Mouse (Mus musculus) CH12.LX (cell line): Measurements from ENCODE around the gene Asnsd1. TPM values are rescaled to one million over a fixed set of nuclear protein-coding genes. Genes with fewer than 3 reads are reported as not detected.
"Not testable (repeated sequence)": the region's sequence is repeated elsewhere in the genome, so short reads cannot be mapped to it uniquely, and the experiment has no call there.

Source experiments
- DNase-seq: peaks from one replicate; pipeline ENCODE4 v3.0.0-alpha.2; 2013; ENCODE audit errors: extremely low read depth
- H3K27ac ChIP-seq: 2 replicates; pipeline ENCODE4 v1.5.1; 2012; ENCODE audit warnings: low read depth, mild to moderate bottlenecking, control low read depth, moderate library complexity; ENCODE audit not compliant: insufficient read depth
- H3K27me3 ChIP-seq: replicated peaks from 2 replicates; pipeline ENCODE3; 2012; ENCODE audit warnings: inconsistent platforms
- H3K36me3 ChIP-seq, 2 experiments: replicated peaks in 1 of 2; 2 replicates each; pipeline versions ENCODE3 to v1.6.1; 2012; ENCODE audit warnings: inconsistent platforms in 1 of 2, low read length in 1 of 2, mild to moderate bottlenecking in 1 of 2, mixed read lengths in 1 of 2, moderate library complexity in 1 of 2; ENCODE audit not compliant: control insufficient read depth in 1 of 2, insufficient read depth in 1 of 2
- H3K4me1 ChIP-seq, 2 experiments: 2 replicates each; pipeline ENCODE4 v1.6.1; 2012; ENCODE audit warnings: inconsistent platforms in 1 of 2, moderate library complexity in 1 of 2; ENCODE audit not compliant: insufficient read depth in 2 of 2, control insufficient read depth in 1 of 2
- H3K4me2 ChIP-seq: 2 replicates; pipeline ENCODE4 v1.6.1; 2012; ENCODE audit warnings: low read depth, mild to moderate bottlenecking, control low read depth; ENCODE audit not compliant: poor library complexity, insufficient read depth, severe bottlenecking
- H3K4me3 ChIP-seq, 3 experiments: fragments of 150-350 bp in 1 of 3; sonication (generic) in 1 of 3; replicated peaks in 1 of 3; 2 replicates each; pipeline versions ENCODE3 to v1.5.1; 2011 to 2012; ENCODE audit warnings: low read depth in 2 of 3, low read length in 2 of 3, mild to moderate bottlenecking in 2 of 3, moderate library complexity in 2 of 3, control low read depth in 1 of 3, improper control_type of control experiment in 1 of 3, inconsistent platforms in 1 of 3, mixed read lengths in 1 of 3; ENCODE audit not compliant: poor library complexity in 1 of 3
- H3K79me2 ChIP-seq: replicated peaks from 2 replicates; pipeline ENCODE4 v1.6.1; 2012; ENCODE audit warnings: mild to moderate bottlenecking, moderate library complexity; ENCODE audit not compliant: control insufficient read depth, poor library complexity, insufficient read depth, severe bottlenecking; ENCODE audit errors: extremely low read depth
- H3K9ac ChIP-seq: 2 replicates; pipeline ENCODE4 v1.6.1; 2012; ENCODE audit warnings: low read depth, mild to moderate bottlenecking, control low read depth, moderate library complexity; ENCODE audit not compliant: insufficient read depth
- H3K9me3 ChIP-seq: replicated peaks from 2 replicates; pipeline ENCODE3; 2012; ENCODE audit warnings: low read length, inconsistent platforms, mixed read lengths
- CTCF ChIP-seq, 2 experiments: IDR thresholded peaks in 1 of 2; conservative IDR thresholded peaks in 1 of 2; 2 replicates each; pipeline ENCODE4 v1.5.1; 2011 to 2012; ENCODE audit warnings: low read depth in 2 of 2, low read length in 2 of 2, improper control_type of control experiment in 1 of 2, inconsistent platforms in 1 of 2, mild to moderate bottlenecking in 1 of 2, moderate library complexity in 1 of 2
- E2F4 ChIP-seq: IDR thresholded peaks from 2 replicates; pipeline ENCODE4 v1.6.1; 2011; ENCODE audit warnings: low read depth, low read length, improper control_type of control experiment; ENCODE audit not compliant: insufficient replicate concordance
- EP300 ChIP-seq: IDR thresholded peaks from 2 replicates; pipeline ENCODE4 v1.6.1; 2011; ENCODE audit warnings: low read length, improper control_type of control experiment
- ETS1 ChIP-seq: conservative IDR thresholded peaks from 2 replicates; pipeline ENCODE4 v1.6.1; 2012; ENCODE audit warnings: low read depth, mild to moderate bottlenecking, inconsistent platforms, low read length, improper control_type of control experiment, moderate library complexity
- GABPA ChIP-seq: IDR thresholded peaks from 2 replicates; pipeline ENCODE4 v1.6.1; 2012; ENCODE audit warnings: low read depth, low read length, improper control_type of control experiment, inconsistent platforms; ENCODE audit not compliant: insufficient replicate concordance
- HCFC1 ChIP-seq: IDR thresholded peaks from 2 replicates; pipeline ENCODE4 v1.6.1; 2012; ENCODE audit warnings: low read depth, mild to moderate bottlenecking, inconsistent platforms, low read length, improper control_type of control experiment
- KAT2A ChIP-seq: IDR thresholded peaks from 2 replicates; pipeline ENCODE4 v1.6.1; 2012; ENCODE audit warnings: low read length, improper control_type of control experiment, inconsistent platforms; ENCODE audit not compliant: insufficient replicate concordance
- MXI1 ChIP-seq: IDR thresholded peaks from 2 replicates; pipeline ENCODE4 v1.6.1; 2011; ENCODE audit warnings: mild to moderate bottlenecking, low read depth, low read length, improper control_type of control experiment
- MYC ChIP-seq: IDR thresholded peaks from 2 replicates; pipeline ENCODE4 v1.6.1; 2011; ENCODE audit warnings: low read depth, mild to moderate bottlenecking, improper control_type of control experiment, low read length
- NELFE ChIP-seq: IDR thresholded peaks from 2 replicates; pipeline ENCODE4 v1.6.1; 2011; ENCODE audit warnings: low read depth, low read length, improper control_type of control experiment
- NRF1 ChIP-seq: IDR thresholded peaks from 2 replicates; pipeline ENCODE4 v1.6.1; 2014; ENCODE audit warnings: low read depth, mild to moderate bottlenecking, inconsistent platforms, low read length, improper control_type of control experiment, moderate library complexity
- POLR2AphosphoS2 ChIP-seq: IDR thresholded peaks from 2 replicates; pipeline ENCODE4 v1.6.1; 2011; ENCODE audit warnings: low read depth, low read length, improper control_type of control experiment
- RCOR1 ChIP-seq: conservative IDR thresholded peaks from 2 replicates; pipeline ENCODE4 v1.6.1; 2012; ENCODE audit warnings: low read depth, mild to moderate bottlenecking, inconsistent platforms, low read length, improper control_type of control experiment
- SIN3A ChIP-seq: IDR thresholded peaks from 2 replicates; pipeline ENCODE4 v1.6.1; 2012; ENCODE audit warnings: low read length, improper control_type of control experiment, inconsistent platforms
- TBP ChIP-seq: conservative IDR thresholded peaks from 2 replicates; pipeline ENCODE4 v1.6.1; 2011; ENCODE audit warnings: low read depth, low read length, improper control_type of control experiment
- ZNF384 ChIP-seq: IDR thresholded peaks from 2 replicates; pipeline ENCODE4 v1.6.1; 2012; ENCODE audit warnings: low read depth, low read length, improper control_type of control experiment, inconsistent platforms
- dilution Hi-C: fragments of 300-500 bp; cut with MboI; formaldehyde crosslinking; loops from 2 replicates; pipeline ENCODE4 v1.14.3; 2020; ENCODE audit warnings: low sequenced_read_pairs; ENCODE audit not compliant: extremely low pct_unique_long_range_greater_than_20kb, extremely low pct_ligation_motif_present
- in situ Hi-C: fragments of 300-500 bp; cut with MboI; formaldehyde crosslinking; loops from 3 replicates; pipeline ENCODE4 v1.14.3; 2019; ENCODE audit warnings: low sequenced_read_pairs, low pct_ligation_motif_present, low pct_unique_long_range_greater_than_20kb, mixed read lengths
- polyA plus RNA-seq: library from polyadenylated mRNA; unstranded; fragments of >175 nt; gene quantifications from 2 replicates; pipeline ENCODE4 v1.2.1, GENCODE M21; 2012; ENCODE audit warnings: low read depth; ENCODE audit not compliant: insufficient read length
- total RNA-seq, 2 experiments: library from RNA; depleted of rRNA; stranded (reverse); fragments of 300-350 nt in 1 of 2; fragments of >200 nt in 1 of 2; gene quantifications; 2 replicates each; pipeline ENCODE4 v1.2.3; 2012 to 2014

The Asnsd1 gene
- total and polyA plus RNA-seq, 3 experiments, result 81.0 to 165 (median 135) TPM

- H3K9me3 ChIP-seq, H3K27me3 ChIP-seq, H3K4me2 ChIP-seq, DNase-seq, H3K4me3 ChIP-seq, H3K27ac ChIP-seq, H3K9ac ChIP-seq, dilution Hi-C loops, H3K4me1 ChIP-seq, H3K79me2 ChIP-seq, in situ Hi-C loops, H3K36me3 ChIP-seq: not testable (repeated sequence)
These were observed 41.6 kb upstream of the Asnsd1 start for GRCm38 (mm10) chr1:53393936-53394760.

GRCm38 (mm10) chr1:53388762-53389161 lies 36.2 kb upstream of the Asnsd1 start:
- no peaks in the 10 kb centered on the region for H3K4me1 ChIP-seq
- H3K27me3 ChIP-seq, result no peaks in the 10 kb centered on the region
- H3K36me3 ChIP-seq, result no peaks in the 10 kb centered on the region
- H3K27ac ChIP-seq, result no peak overlapping the region
- in situ Hi-C loops, result no loop called here
- no peak overlapping the region for H3K4me2 ChIP-seq
- DNase-seq, result no peak
- TF ChIP-seq ZNF384, result no peak
- no peak for TF ChIP-seq E2F4
- no peak for TF ChIP-seq SIN3A
- TF ChIP-seq GABPA, result no peak
- TF ChIP-seq ETS1, result no peak
- no peak for TF ChIP-seq NELFE
- no peak for TF ChIP-seq CTCF (conservative IDR thresholded peaks at IDR 0.05 in 1 of 2, IDR thresholded peaks at IDR 0.05 in 1 of 2; ENCODE audit: low read depth in 2 of 2, low read length in 2 of 2)
- no peak for TF ChIP-seq NRF1
- no peak for TF ChIP-seq MXI1
- no peak for TF ChIP-seq MYC
- no peak for TF ChIP-seq RCOR1
- TF ChIP-seq EP300, result no peak
- TF ChIP-seq KAT2A, result no peak
- no peak for TF ChIP-seq POLR2AphosphoS2
- no peak for TF ChIP-seq HCFC1
- no peak for TF ChIP-seq TBP
- dilution Hi-C loops, result no loop called here
- no peak overlapping the region for H3K4me3 ChIP-seq
- H3K9ac ChIP-seq, result no peak overlapping the region
- no peaks in the 10 kb centered on the region for H3K9me3 ChIP-seq
- no peaks in the 10 kb centered on the region for H3K79me2 ChIP-seq
